Mouse (Mus musculus) heart, embryonic 15.5 days (tissue): ENCODE results near the gene Ggt6. TPM values are rescaled to one million over a fixed set of nuclear protein-coding genes. Genes with fewer than 3 reads are reported as not detected.

Experiments
- microRNA-seq: library from miRNA; unstranded; fragments of <30 nt; microRNA quantifications from one replicate; pipeline ENCODE4, GENCODE M21; 2016
- polyA plus RNA-seq: library from polyadenylated mRNA; unstranded; fragments of >200 nt; fragmentation: Nextera tagmentation; extraction: Ambion mirVana; gene quantifications from 2 replicates; pipeline ENCODE4 v1.2.1, GENCODE M21; 2015

Gene Ggt6
- polyA plus RNA-seq, 1 experiment from 2014 or later: not detected

Small RNA genes within 50 kb of the gene (microRNA-seq; reads per million reads assigned to microRNA genes)
- not detected for gene Mir6338

Other genes starting within 250 kb of the Ggt6 start
- 0.09 and 0.23 TPM in 2 replicates for gene Gm43951, start 228.7 kb upstream of the Ggt6 start, polyA plus RNA-seq
- gene 4933427D14Rik, start 228.1 kb upstream of the Ggt6 start, polyA plus RNA-seq: 6.1 and 6.8 TPM in 2 replicates
- 147 and 151 TPM in 2 replicates for gene Txndc17, start 228.0 kb upstream of the Ggt6 start, polyA plus RNA-seq
- gene Med31, start 219.9 kb upstream of the Ggt6 start, polyA plus RNA-seq: 28.2 and 29.4 TPM in 2 replicates
- gene Slc13a5, start 168.3 kb upstream of the Ggt6 start, polyA plus RNA-seq: 0.08 and 0.11 TPM in 2 replicates
- 9.5 and 10.2 TPM in 2 replicates for gene Xaf1, start 133.9 kb upstream of the Ggt6 start, polyA plus RNA-seq
- gene Fbxo39, start 121.1 kb upstream of the Ggt6 start, polyA plus RNA-seq: not detected in 2 replicates
- 0.72 and 1.1 TPM in 2 replicates for gene Tekt1, start 73.1 kb upstream of the Ggt6 start, polyA plus RNA-seq
- gene Smtnl2, start 23.8 kb upstream of the Ggt6 start, polyA plus RNA-seq: 114 and 133 TPM in 2 replicates
- gene Mybbp1a, start 5.8 kb downstream of the Ggt6 start, polyA plus RNA-seq: 57.8 and 83.8 TPM in 2 replicates
- 2.8 and 3.2 TPM in 2 replicates for gene Spns2, start 54.4 kb downstream of the Ggt6 start, polyA plus RNA-seq
- 0.14 and 0.80 TPM in 2 replicates for gene Spns3, start 115.0 kb downstream of the Ggt6 start, polyA plus RNA-seq
- 53.2 and 57.5 TPM in 2 replicates for gene Ube2g1, start 171.8 kb downstream of the Ggt6 start, polyA plus RNA-seq